Mouse (Mus musculus) MEL (cell line): ENCODE measurements at regions not wholly inside any gene's neighbourhood (a gene's known extent, or its start where the extent isn't known, plus 50 kb on each side); places are given as distances from the start of the nearest gene placed in this dataset.
A peak's percentile ranks its signal among the peaks of the same experiment; 100 is the strongest.

Experiments
- CHD1 ChIP-seq: IDR thresholded peaks from 2 replicates; pipeline ENCODE4 v1.6.1; 2012; ENCODE audit warnings: low read depth, mild to moderate bottlenecking, inconsistent platforms, low read length, improper control_type of control experiment
- CTCF ChIP-seq, 3 experiments: IDR thresholded peaks in 2 of 3; conservative IDR thresholded peaks in 1 of 3; 2 replicates each; pipeline ENCODE4 v1.5.1; 2011 to 2012; ENCODE audit warnings: low read length in 3 of 3, low read depth in 2 of 3, mild to moderate bottlenecking in 2 of 3, improper control_type of control experiment in 1 of 3, inconsistent platforms in 1 of 3, mixed read lengths in 1 of 3, moderate library complexity in 1 of 3; ENCODE audit not compliant: control insufficient read depth in 1 of 3, insufficient read depth in 1 of 3, poor library complexity in 1 of 3, severe bottlenecking in 1 of 3
- ELF1 ChIP-seq: IDR thresholded peaks from 2 replicates; pipeline ENCODE4 v1.6.1; 2014; ENCODE audit warnings: low read depth, mild to moderate bottlenecking, inconsistent platforms, low read length, improper control_type of control experiment, moderate library complexity
- EP300 ChIP-seq, 2 experiments: IDR thresholded peaks; 2 replicates each; pipeline ENCODE4 v1.6.1; 2011; ENCODE audit warnings: improper control_type of control experiment in 2 of 2, low read length in 2 of 2, low read depth in 1 of 2, mild to moderate bottlenecking in 1 of 2
- GATA1 ChIP-seq: IDR thresholded peaks from 2 replicates; pipeline ENCODE4 v1.6.1; 2011; ENCODE audit warnings: low read depth, low read length, improper control_type of control experiment
- MAX ChIP-seq: IDR thresholded peaks from 2 replicates; pipeline ENCODE4 v1.6.1; 2011; ENCODE audit warnings: low read length, improper control_type of control experiment
- MYB ChIP-seq: IDR thresholded peaks from 2 replicates; pipeline ENCODE4 v1.6.1; 2011; ENCODE audit warnings: mild to moderate bottlenecking, low read depth, low read length, improper control_type of control experiment
- POLR2A ChIP-seq, 2 experiments: IDR thresholded peaks; 2 replicates each; pipeline ENCODE4 v1.6.1; 2011 to 2012; ENCODE audit warnings: low read length in 2 of 2, mild to moderate bottlenecking in 2 of 2, control low read depth in 1 of 2, improper control_type of control experiment in 1 of 2, low read depth in 1 of 2, moderate library complexity in 1 of 2; ENCODE audit not compliant: control insufficient read depth in 1 of 2, insufficient read depth in 1 of 2, poor library complexity in 1 of 2
- POLR2AphosphoS2 ChIP-seq: IDR thresholded peaks from 2 replicates; pipeline ENCODE4 v1.6.1; 2011; ENCODE audit warnings: low read length, improper control_type of control experiment
- RCOR1 ChIP-seq: IDR thresholded peaks from 2 replicates; pipeline ENCODE4 v1.6.1; 2012; ENCODE audit warnings: low read depth, mild to moderate bottlenecking, inconsistent platforms, low read length, improper control_type of control experiment
- USF2 ChIP-seq, 2 experiments: IDR thresholded peaks; 2 replicates each; pipeline ENCODE4 v1.6.1; 2011 to 2012; ENCODE audit warnings: improper control_type of control experiment in 2 of 2, low read length in 2 of 2, borderline replicate concordance in 1 of 2, inconsistent platforms in 1 of 2, low read depth in 1 of 2, mild to moderate bottlenecking in 1 of 2; ENCODE audit not compliant: insufficient read depth in 1 of 2

GRCm38 (mm10) chr17:84121291-84121690 lies 66.5 kb downstream of the Zfp36l2 start:
- TF ChIP-seq GATA1 (no peak), EP300 (IDR thresholded peaks at IDR 0.05; ENCODE audit: low read depth in 1 of 2, low read length in 2 of 2) (no peak), RCOR1 (no peak), POLR2A (IDR thresholded peaks at IDR 0.05; ENCODE audit: control insufficient read depth in 1 of 2, insufficient read depth in 1 of 2, low read depth in 1 of 2, low read length in 2 of 2, poor library complexity in 1 of 2) (peak; percentile 28 to 66; a peak in 2 of 4 replicates), MAX (no peak), CHD1 (no peak), POLR2AphosphoS2 (no peak), ELF1 (no peak), CTCF (IDR thresholded peaks at IDR 0.05 in 2 of 3, conservative IDR thresholded peaks at IDR 0.05 in 1 of 3; ENCODE audit: control insufficient read depth in 1 of 3, insufficient read depth in 1 of 3, low read depth in 2 of 3, low read length in 3 of 3, poor library complexity in 1 of 3, severe bottlenecking in 1 of 3) (no peak), USF2 (IDR thresholded peaks at IDR 0.05; ENCODE audit: borderline replicate concordance in 1 of 2, insufficient read depth in 1 of 2, low read depth in 1 of 2, low read length in 2 of 2) (no peak), MYB (no peak)
